Mouse (Mus musculus): ENCODE data around the gene Opcml. TPM values are rescaled to one million over a fixed set of nuclear protein-coding genes. Genes with fewer than 3 reads are reported as not detected.

The Opcml gene
- not detected for polyA plus RNA-seq (2012; fragmentation: generic; extraction: Trizol)

DNA sequence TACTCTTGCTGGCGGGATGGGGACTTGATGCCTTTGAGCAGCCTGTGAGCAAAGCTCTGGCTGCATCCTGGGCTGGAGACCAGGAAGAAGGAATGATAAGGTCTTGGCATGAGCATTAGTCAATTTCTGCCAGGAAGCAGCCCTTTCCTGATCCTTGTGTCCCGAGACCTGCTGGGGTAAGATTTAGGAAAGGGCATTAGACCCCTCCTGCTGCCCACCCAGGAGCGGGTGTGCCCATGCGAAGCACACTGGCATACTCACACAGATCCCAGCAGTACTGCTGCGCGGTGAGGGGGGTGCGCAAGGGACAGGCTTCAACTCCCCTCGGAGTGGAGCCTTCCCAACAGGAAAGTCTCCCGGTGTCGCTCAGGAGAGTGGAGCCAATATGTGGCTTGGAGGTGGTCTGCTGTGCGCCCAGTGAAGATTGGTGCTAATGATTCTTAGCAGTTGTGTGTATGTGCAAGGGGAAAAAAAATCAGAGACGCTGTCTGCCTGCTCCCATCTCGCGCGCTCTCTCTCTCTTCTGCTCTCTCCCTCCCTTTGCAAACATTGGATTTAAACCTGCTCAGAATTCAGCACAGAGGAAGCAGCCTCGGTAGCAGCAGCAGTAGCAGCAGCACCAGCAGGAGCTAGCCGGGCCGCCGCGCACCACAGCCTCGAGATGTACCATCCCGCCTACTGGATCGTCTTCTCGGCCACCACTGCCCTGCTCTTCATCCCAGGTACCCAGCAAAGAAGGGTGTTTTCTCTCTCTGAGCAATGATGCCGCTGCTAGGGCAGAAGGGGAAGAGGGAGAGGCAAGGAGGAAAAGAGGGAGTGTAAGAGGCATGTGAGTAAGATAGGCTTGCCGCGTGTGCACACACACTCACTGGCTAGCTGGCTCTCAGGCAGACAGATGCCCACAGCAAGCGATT is at the start of gene Opcml:
Gene Opcml, plus strand, starts transcription at position 51 of the 914 bp plus-strand sequence.

Data from C3H10T1/2 (cell line).